Mouse (Mus musculus) splenic B cell, adult 2 months (primary cell): ENCODE measurements around the gene Mrps21.
"Not testable (repeated sequence)": the region's sequence is repeated elsewhere in the genome, so short reads cannot be mapped to it uniquely, and the experiment has no call there.

ENCODE experiments used
- DNase-seq: peaks from one replicate; pipeline ENCODE4 v3.0.0-alpha.2; 2011; ENCODE audit warnings: low read depth, low spot score
- H3K27me3 ChIP-seq: 2 replicates; pipeline ENCODE4 v1.6.1; 2012; ENCODE audit warnings: mild to moderate bottlenecking, low read length, moderate library complexity, mixed read lengths; ENCODE audit not compliant: control insufficient read depth, poor library complexity, insufficient read depth, severe bottlenecking
- H3K36me3 ChIP-seq: 2 replicates; pipeline ENCODE4 v1.6.1; 2012; ENCODE audit warnings: mild to moderate bottlenecking, low read length, moderate library complexity, mixed read lengths; ENCODE audit not compliant: control insufficient read depth, poor library complexity, insufficient read depth, severe bottlenecking

Gene Mrps21

GRCm38 (mm10) chr3:95871392-95871867 lies at the start of gene Mrps21:
Gene Mrps21 (minus strand): TSS chr3:95871519.
- peaks cover 9% of the 10 kb centered on the region for H3K36me3 ChIP-seq
- peak; percentile 90 for DNase-seq
- no peaks in the 10 kb centered on the region for H3K27me3 ChIP-seq

- H3K36me3 ChIP-seq, result not testable (repeated sequence)
Measured at GRCm38 (mm10) chr3:95920532-95920931, 49.2 kb upstream of the Mrps21 start.

GRCm38 (mm10) chr3:95916760-95917159 lies 45.4 kb upstream of the Mrps21 start:
- peak; percentile 18 for DNase-seq
- no peaks in the 10 kb centered on the region; the same call in 1 of the 2 replicates for H3K27me3 ChIP-seq
- no peaks in the 10 kb centered on the region for H3K36me3 ChIP-seq

More at GRCm38 (mm10) chr3:95920532-95920931, 49.2 kb upstream of the Mrps21 start:
- not testable (repeated sequence) for H3K27me3 ChIP-seq, DNase-seq

- DNase-seq, result no peak
- Histone ChIP-seq H3K27me3 (no peaks in the 10 kb centered on the region; the same call in 1 of the 2 replicates), H3K36me3 (no peaks in the 10 kb centered on the region)
Measured at GRCm38 (mm10) chr3:95914706-95915105, 43.4 kb upstream of the Mrps21 start.

GRCm38 (mm10) chr3:95907613-95908012 lies 36.3 kb upstream of the Mrps21 start:
- H3K36me3 ChIP-seq, result no peaks in the 10 kb centered on the region
- H3K27me3 ChIP-seq, result no peaks in the 10 kb centered on the region; the same call in 1 of the 2 replicates
- no peak for DNase-seq

GRCm38 (mm10) chr3:95906860-95907259 lies 35.5 kb upstream of the Mrps21 start:
- peak; percentile 79 for DNase-seq
- Histone ChIP-seq H3K36me3 (no peaks in the 10 kb centered on the region), H3K27me3 (no peaks in the 10 kb centered on the region; the same call in 1 of the 2 replicates)

- peak; percentile 61 for DNase-seq
- H3K36me3 ChIP-seq, result no peaks in the 10 kb centered on the region
- no peaks in the 10 kb centered on the region; the same call in 1 of the 2 replicates for H3K27me3 ChIP-seq
Measured at GRCm38 (mm10) chr3:95905940-95906492, 34.7 kb upstream of the Mrps21 start.

- DNase-seq, result peak; percentile 47
- H3K27me3 ChIP-seq, result no peaks in the 10 kb centered on the region; the same call in 1 of the 2 replicates
- H3K36me3 ChIP-seq, result no peaks in the 10 kb centered on the region
Measured at GRCm38 (mm10) chr3:95905146-95905939, 34.0 kb upstream of the Mrps21 start.

GRCm38 (mm10) chr3:95904568-95904967 lies 33.2 kb upstream of the Mrps21 start, which contains the start of gene Car14:
Gene Car14 (minus strand): TSS chr3:95904691.
- DNase-seq, result no peak
- Histone ChIP-seq H3K36me3 (no peaks in the 10 kb centered on the region), H3K27me3 (no peaks in the 10 kb centered on the region; the same call in 1 of the 2 replicates)

- no peak for DNase-seq
- Histone ChIP-seq H3K27me3 (no peaks in the 10 kb centered on the region; the same call in 1 of the 2 replicates), H3K36me3 (no peaks in the 10 kb centered on the region)
Measured at GRCm38 (mm10) chr3:95903753-95904502, 32.6 kb upstream of the Mrps21 start.

GRCm38 (mm10) chr3:95902643-95903042 lies 31.3 kb upstream of the Mrps21 start:
- H3K27me3 ChIP-seq, result no peaks in the 10 kb centered on the region; the same call in 1 of the 2 replicates
- no peak for DNase-seq
- no peaks in the 10 kb centered on the region for H3K36me3 ChIP-seq

- H3K27me3 ChIP-seq, result no peaks in the 10 kb centered on the region; the same call in 1 of the 2 replicates
- DNase-seq, result no peak
- no peaks in the 10 kb centered on the region for H3K36me3 ChIP-seq
Measured at GRCm38 (mm10) chr3:95902373-95902625, 31.0 kb upstream of the Mrps21 start.

- Histone ChIP-seq H3K36me3 (no peaks in the 10 kb centered on the region), H3K27me3 (no peaks in the 10 kb centered on the region; the same call in 1 of the 2 replicates)
- no peak for DNase-seq
Measured at GRCm38 (mm10) chr3:95901616-95902372, 30.5 kb upstream of the Mrps21 start.

- H3K36me3 ChIP-seq, result no peaks in the 10 kb centered on the region
- no peaks in the 10 kb centered on the region for H3K27me3 ChIP-seq
- DNase-seq, result no peak
Measured at GRCm38 (mm10) chr3:95899800-95900524, 28.6 kb upstream of the Mrps21 start.
